Mouse (Mus musculus): ENCODE measurements around the gene Kcnj6. TPM values are rescaled to one million over a fixed set of nuclear protein-coding genes. Genes with fewer than 3 reads are reported as not detected.

Kcnj6 gene
- polyA plus RNA-seq (2012; rRNA removed): not detected in 2 replicates

DNA sequence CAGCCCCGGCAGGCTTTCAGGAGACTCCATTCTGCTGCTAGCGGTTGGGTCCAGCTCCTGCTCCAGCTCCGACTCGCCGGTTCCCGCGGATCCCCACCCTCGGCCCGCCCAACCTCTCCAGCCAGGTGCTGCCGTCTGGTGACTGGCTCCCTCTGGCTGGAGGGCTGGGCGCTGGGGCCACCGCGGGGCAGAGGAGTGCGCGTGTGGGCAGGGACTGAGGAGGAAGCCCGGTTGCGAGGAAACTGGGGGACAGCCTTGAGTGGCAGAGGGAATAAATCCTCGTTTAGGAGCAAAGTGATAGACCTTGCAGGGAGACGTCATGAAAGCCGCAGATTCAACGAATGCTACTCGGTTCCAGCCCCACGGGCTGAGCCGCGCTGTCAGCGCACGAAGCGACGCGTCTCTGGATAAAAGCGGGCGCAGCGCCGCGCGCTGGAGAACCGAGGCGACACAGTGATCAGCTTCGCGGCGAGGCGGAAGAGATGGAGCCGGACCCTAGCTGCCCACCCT, at the start of gene Kcnj6:
Gene Kcnj6 (minus strand): TSS at position 362 of the 510 bp plus-strand sequence.

